Mouse (Mus musculus) left cerebral cortex, postnatal 36 days (tissue): Measurements from ENCODE around the gene 9230102O04Rik. TPM values are rescaled to one million over a fixed set of nuclear protein-coding genes. Genes with fewer than 3 reads are reported as not detected.

Experiments
- DNase-seq, 2 experiments: peaks; one replicate each; pipeline ENCODE4 v3.0.0; 2021 to 2022; ENCODE audit warnings: low spot score in 2 of 2, mixed read lengths in 1 of 2
- intact Hi-C: fragments of 180-260 bp; cut with DNase I; formaldehyde crosslinking; loops from one replicate; pipeline ENCODE4 v1.15.1; 2025
- total RNA-seq, 2 experiments: library from RNA; stranded (reverse); gene quantifications; 2 replicates each; pipeline ENCODE4 v1.2.3; 2021

The 9230102O04Rik gene
- total RNA-seq, 2 experiments from 2014 or later, result not detected

DNA sequence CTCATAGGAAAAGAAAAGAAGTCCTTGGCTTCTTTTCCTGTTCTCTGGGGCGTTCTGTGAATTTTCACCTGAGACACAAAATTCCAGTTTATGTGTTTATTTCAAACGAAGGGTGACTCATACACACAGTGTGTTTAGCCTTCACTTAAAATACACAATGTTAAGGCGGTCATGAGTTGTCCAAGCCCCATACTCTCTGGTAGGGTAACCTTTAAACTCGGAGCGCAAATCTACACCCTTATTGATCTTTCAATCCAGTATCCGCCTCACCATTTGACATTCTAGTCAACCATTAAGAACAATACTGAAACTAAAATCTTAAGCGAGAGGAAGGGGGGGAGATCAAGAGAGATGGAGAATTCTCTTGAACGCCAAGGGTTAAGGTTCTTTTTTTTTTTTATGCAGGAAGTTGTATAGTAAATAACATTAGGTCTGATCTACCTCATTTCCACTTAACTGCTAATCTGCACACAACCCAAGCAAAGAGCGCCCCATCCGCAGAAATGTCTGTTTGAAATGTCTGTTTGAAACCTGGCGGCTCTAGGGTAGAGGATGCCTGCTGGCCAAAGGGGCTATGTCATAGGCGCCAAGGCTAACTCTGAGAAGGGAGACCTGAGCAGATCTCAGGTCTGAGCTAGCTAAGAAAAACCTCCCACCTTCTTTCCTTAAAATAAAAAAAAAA, 13.5 kb downstream of the 9230102O04Rik start:
- DNase-seq, result no peak
- intact Hi-C loops, result no loop called here

DNA sequence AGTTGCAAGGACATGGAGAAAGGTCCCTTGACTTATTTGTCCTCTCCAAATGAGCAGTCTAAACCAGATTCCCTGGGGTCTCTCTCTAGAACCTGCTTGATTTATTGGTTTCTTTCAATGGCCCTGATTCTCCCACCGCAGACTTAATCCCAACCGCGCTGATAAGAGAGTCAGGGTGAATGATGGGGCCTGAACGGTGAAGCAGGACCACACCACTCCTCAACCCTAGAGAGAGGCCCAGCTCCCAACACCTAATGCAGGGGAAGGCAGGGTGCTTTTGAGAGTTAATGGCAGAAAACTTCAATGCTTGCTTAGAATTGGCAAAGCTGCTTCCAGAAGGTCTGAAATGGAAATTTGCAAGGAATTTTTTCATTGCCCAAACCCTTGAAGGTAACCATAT, 14.1 kb downstream of the 9230102O04Rik start:
- no peak for DNase-seq
- intact Hi-C loops, result no loop called here

DNA sequence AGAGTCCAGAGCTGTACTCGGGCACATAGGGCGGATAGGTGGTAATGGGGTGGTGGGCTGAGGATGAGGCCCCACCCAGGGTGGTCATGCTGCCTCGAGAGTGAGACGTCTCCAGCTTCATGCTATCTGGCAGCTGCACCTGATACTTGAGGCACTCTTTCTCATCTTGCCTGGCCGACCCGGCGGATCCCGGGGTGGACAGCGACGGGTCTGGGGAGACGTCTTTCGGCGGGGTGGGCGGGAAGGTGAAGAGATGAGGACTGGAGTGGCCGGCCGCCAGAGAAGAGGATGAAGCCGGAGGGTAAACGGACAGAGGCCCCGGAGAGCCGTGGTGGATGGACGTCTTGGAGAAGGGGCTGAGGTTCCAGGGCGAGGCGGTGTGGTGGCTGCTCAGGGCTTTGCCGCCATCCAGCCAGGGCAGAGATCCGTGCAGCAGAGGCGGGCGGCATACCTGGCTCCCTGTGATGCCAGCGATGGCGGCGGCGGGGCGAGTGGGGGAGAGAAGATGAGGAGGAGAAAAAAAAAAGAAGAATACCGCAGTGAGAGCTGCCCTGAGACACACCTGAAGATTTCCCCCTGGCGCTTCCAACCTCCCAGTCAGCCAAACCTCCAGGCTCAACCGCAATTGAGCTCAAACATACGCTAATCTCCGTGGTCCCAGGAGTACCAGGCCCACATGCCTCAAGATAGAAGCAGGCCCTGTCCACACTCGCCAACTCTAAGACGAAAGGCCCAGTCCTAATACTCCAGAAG, 14.7 kb downstream of the 9230102O04Rik start:
- DNase-seq, result no peak
- intact Hi-C loops, result no loop called here

DNA sequence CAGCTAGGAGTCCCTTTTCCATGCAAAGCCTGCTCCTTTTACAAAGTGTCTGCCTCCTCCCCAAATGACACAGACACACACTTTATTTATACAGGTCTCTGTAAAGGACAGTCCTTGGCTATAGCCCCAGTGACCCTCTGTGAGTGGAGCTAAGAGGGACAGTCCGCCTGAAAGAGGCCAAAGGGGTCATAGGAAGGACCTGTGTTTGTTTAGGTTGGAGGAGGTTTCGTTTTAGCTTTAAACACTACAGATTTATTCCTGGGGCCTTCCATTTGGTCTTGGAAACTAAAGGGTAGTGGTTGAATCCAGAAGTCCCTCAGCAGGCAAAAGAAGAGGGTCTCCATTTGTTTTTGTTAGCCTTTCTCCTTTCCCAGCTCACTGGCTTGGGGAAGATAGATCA, 15.6 kb downstream of the 9230102O04Rik start:
- intact Hi-C loops, result no loop called here
- no peak for DNase-seq

DNA sequence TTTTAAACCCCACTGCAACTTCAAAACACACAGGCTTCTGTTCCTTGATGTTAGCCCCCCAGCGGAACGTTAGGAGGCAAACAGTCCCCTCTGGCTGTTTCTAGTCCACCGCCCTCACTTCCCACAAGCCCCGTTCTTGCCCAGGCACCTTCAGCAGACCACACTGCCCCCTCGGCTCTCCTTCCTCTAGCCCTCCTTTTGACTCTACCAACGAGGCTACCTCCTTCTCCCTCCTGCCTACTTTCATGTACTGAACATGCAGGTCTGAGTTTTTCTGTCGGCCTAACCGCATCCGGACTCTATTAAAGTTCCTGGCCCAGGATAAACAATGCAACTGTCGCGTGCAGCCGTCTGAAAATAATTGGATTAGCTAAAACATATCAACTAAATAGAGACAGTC, 16.7 kb downstream of the 9230102O04Rik start:
- DNase-seq, result no peak
- intact Hi-C loops, result no loop called here

DNA sequence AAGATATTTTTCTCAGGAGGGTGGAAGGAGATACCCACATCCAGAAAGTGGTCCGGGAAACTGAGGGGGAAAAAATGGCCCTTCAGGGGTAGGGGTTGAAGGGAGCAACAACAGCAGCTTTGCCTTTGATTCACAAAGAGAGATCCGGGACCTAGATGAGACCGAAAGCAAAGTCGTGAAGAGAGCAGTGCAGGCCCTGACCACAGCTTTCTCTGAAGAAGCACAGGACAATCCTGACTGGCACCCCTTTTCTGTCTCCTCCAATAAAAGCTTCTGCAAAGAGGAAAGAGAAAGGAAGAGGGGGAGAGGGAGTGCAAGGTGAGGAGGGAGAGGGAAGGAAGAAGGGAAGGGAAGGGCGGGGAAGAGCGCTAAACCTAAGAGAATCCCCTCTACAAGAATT, 17.5 kb downstream of the 9230102O04Rik start:
- no peak for DNase-seq
- intact Hi-C loops, result no loop called here

DNA sequence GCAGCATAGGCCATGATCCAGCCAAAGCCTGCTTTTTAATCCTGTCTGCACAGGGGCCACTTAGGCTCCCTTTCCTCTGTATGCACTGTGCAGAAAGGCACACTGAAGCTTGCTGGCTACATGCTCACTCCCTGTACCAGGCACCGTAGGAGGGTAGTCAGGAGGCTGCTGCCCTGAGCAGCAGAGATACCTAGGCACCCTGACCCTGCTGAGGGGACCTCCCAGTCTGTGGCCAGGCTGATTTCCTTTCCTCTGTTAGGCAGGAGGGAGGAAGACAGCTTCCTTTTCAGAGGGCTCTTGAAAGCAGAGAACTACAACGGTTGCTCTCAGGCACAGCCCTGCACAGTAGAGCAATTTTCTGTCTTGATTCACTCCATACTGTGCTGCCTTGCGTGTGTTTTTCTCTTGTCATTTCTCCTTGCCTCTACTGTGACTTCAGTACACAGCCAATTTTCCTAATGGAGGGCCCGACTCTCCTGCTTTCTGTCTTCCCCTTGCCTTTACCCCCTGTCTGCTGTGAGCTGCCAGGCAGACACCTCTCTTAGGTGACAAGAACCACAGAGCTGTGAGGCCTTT, 18.1 kb downstream of the 9230102O04Rik start:
- DNase-seq, result no peak
- intact Hi-C loops, result no loop called here

DNA sequence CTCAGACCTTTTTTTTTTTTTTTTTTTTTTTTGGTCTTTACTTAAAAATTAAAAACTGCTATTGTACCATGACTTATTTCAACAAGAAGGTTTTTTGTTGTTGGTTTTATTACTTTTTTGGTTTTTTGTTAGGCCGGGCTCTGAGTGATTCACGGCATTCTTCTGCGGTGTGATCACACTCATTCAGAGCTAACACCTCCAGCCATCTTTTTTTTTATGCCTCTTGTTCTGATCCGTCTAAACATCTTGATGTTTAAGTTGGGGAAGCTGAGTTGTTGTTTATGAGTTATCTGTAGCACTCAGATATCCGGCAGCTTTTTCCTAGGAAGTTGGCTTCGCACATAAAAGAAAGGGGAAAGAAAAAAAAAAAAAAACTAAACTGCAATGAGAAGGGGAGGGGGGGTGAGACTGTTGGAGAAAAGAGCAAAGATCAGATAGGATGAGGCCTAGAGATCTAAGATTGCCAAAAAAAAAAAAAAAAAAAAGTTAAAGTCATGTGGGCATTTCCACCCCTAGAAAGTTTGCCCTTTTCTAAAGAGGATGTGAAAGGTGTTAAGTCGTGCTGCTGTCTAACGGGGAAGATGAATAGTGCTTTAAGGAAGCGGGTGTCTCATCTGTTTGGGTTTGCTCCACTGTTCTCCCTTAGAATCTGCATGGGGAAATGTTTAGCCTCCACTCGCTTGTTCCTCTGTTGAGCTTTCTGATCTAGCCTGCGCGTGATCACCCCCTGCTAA, 22.1 kb downstream of the 9230102O04Rik start:
- DNase-seq, result no peak
- intact Hi-C loops, result no loop called here

DNA sequence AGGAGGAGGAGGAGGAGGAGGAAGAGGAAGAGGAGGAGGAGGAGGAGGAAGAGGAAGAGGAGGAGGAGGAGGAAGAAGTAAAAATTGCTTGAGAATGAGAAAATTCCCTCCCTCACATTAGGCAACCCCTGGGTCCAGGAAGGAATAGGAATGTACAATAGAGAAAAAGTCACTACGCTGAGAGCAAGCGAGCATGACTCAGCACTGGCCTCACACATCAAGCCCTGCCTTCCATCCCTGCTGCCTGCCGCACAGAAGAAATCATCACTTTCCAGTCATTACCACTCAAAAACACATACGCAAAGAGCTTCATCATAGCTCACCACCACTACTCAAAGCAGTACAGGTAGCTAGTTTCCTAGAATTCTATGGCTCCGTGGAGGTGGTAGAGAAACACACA, 28.6 kb downstream of the 9230102O04Rik start:
- DNase-seq, result no peak
- intact Hi-C loops, result no loop called here

DNA sequence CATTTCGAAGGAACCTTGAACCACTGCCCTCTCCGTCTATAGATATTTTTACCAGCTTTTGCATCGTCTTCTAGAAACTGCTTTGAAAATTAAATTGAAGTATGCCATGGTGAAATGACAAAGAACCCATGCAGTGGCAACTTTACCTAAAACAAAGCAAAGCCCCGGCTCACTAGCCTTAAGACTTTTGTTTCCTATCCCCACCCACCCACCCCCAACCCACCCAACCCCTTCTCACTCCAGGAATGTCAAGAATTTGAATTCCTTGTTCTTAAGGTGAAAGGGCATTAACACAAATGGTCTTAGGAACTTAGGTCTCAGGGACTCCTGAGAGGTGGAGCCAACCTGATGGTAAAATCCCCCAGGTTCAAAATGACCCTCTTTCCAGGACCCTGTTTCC, 33.5 kb downstream of the 9230102O04Rik start:
- no peak for DNase-seq
- intact Hi-C loops, result no loop called here

DNA sequence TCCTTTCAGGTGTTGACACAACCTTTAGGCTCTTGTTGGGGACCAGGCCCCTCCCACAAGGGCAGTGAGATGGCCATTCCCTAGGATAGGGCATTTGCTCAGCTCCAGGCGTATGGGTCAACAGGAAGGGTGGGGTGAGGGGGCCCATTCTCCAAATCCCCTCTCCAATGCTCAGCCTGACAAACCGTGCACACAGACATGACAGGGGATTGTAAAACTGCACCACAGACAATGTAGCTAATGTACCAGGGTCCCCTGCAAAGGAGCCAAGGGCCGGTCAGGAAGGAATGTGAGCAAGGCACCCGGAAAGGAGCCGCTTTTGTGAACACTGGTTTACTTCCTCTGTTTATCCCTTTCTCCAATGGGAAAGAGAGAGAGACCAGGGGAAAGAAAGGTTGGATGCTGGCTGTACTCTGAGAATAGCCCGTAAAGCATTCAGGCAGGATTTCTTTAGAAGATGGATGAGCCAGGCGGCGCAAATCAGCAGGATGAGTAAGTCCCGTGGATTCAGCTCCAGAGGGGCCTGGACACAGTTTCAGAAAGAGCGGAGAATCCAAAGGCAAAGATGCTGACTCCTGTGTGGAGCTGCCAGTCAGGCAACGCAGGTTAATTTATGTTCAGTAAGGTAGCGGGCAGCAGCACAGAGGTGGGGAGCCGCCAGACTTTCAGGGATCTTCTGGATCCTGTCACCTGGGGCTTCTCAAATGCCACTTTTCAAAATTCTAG, 36.3 kb downstream of the 9230102O04Rik start:
- no peak for DNase-seq
- intact Hi-C loops, result no loop called here

DNA sequence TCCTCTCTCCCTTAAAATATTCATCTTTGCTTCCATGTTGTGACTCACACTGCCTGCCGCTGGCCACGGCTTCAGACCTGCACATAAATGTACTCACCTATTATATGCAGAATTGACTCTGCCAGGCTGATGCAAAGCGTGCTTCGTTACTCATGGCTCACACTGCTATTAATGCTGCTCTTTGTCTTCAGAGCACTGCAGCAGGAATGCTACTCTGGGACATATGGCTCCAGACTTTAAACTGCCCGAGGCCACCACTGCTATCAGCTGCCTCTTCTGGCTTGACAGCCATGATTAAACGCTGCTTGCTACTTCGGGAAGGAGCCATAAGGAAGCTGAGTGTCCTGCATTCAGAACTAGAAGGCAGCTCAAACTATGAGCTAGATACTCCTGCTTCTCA, 54.1 kb downstream of the 9230102O04Rik start:
- intact Hi-C loops, result no loop called here
- DNase-seq, result no peak

DNA sequence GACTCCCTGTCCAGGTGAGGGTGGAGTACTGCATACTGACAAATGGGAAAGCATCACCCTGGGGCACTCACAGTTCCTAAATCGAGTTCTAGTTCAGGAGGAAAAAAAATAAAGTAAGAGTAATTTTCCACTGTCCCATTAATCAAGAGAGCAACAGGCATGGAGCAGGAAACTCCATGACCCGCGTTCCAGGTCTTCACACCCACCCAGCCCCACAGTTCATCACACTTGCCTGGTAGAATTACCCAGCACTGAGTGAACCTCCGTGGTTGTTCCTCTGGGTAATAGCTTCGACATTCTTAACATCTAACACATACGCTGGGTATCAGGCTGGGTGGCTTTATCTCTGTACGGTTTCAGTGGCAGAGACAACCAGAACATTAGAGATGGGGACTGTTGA, 55.6 kb downstream of the 9230102O04Rik start:
- intact Hi-C loops, result no loop called here
- DNase-seq, result no peak

Other genes with a start within 250 kb of the 9230102O04Rik start
- gene 4930412O13Rik, start 8.3 kb downstream of the 9230102O04Rik start, total RNA-seq, result not detected
- gene Gata3, start 494 bp upstream of the 9230102O04Rik start, total RNA-seq, result not detected
- gene Taf3, start 159.1 kb upstream of the 9230102O04Rik start, total RNA-seq, result 10 to 100 TPM; 13.0 to 17.4 TPM
- 100 to 1,000 TPM; 247 to 250 TPM for gene Atp5c1, start 191.0 kb upstream of the 9230102O04Rik start, total RNA-seq
- gene Kin, start 191.1 kb upstream of the 9230102O04Rik start, total RNA-seq, result 10 to 100 TPM; 10.8 to 13.6 TPM
- gene Itih2, start 241.9 kb upstream of the 9230102O04Rik start, total RNA-seq, result 1 to 10 TPM; 1.9 to 3.6 TPM